Mouse (Mus musculus): Measurements from ENCODE around the gene Kin. TPM values are rescaled to one million over a fixed set of nuclear protein-coding genes. Genes with fewer than 3 reads are reported as not detected.

The Kin gene
- polyA plus RNA-seq, 1 experiment from 2014 or later, result 34.2 TPM

DNA sequence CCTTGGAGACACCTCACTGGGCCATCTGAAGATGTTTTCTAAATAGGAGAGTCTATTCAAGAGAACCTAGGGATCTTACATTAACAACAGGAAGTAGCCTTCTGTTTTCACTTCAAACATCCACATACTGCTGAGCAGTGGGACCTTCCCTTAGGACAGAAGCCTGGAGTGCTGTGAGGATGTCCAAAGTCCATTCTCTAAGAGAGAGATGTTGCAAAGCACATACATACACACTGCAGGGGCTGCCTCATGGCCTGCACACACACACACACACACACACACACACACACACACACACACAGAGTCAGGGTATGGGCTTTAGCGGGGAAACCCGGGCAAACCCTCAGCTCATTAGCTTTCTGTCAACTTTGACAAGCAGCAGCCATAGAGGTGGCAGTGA lies 20.1 kb downstream of the Kin start:
- Histone ChIP-seq H3K4me1 (replicated peaks; ENCODE audit: control insufficient read depth, insufficient read depth, low read length) (no peaks in the 10 kb centered on the region), H3K4me3 (replicated peaks; ENCODE audit: low read length) (no peak overlapping the region), H3K9ac (replicated peaks; ENCODE audit: low read depth, low read length) (no peak overlapping the region), H3K4me2 (ENCODE audit: low read length) (no peak overlapping the region), H3K9me3 (ENCODE audit: control insufficient read depth, low read length) (no peaks in the 10 kb centered on the region), H3K27me3 (replicated peaks; ENCODE audit: control insufficient read depth, insufficient read depth, low read length) (no peaks in the 10 kb centered on the region), H3K36me3 (ENCODE audit: control insufficient read depth, insufficient read depth) (no peaks in the 10 kb centered on the region), H3K27ac (ENCODE audit: low read length) (no peak overlapping the region)
- WGBS, result 44% methylated on average over 2 of the region's 2 CpGs
- no peak for ATAC-seq

GRCm38 (mm10) chr2:10101180-10101579 lies 20.8 kb downstream of the Kin start:
- 32% methylated on average over 6 of the region's 6 CpGs for WGBS
- no peaks in the 10 kb centered on the region for H3K36me3 ChIP-seq (ENCODE audit: control insufficient read depth, insufficient read depth)
- H3K9ac ChIP-seq (replicated peaks; ENCODE audit: low read depth, low read length), result no peak overlapping the region
- H3K4me3 ChIP-seq (replicated peaks; ENCODE audit: low read length), result no peak overlapping the region
- H3K27ac ChIP-seq (ENCODE audit: low read length), result no peak overlapping the region
- no peak overlapping the region for H3K4me2 ChIP-seq (ENCODE audit: low read length)
- no peak for ATAC-seq
- no peaks in the 10 kb centered on the region for H3K9me3 ChIP-seq (ENCODE audit: control insufficient read depth, low read length)
- no peaks in the 10 kb centered on the region for H3K4me1 ChIP-seq (replicated peaks; ENCODE audit: control insufficient read depth, insufficient read depth, low read length)
- no peaks in the 10 kb centered on the region for H3K27me3 ChIP-seq (replicated peaks; ENCODE audit: control insufficient read depth, insufficient read depth, low read length)

DNA sequence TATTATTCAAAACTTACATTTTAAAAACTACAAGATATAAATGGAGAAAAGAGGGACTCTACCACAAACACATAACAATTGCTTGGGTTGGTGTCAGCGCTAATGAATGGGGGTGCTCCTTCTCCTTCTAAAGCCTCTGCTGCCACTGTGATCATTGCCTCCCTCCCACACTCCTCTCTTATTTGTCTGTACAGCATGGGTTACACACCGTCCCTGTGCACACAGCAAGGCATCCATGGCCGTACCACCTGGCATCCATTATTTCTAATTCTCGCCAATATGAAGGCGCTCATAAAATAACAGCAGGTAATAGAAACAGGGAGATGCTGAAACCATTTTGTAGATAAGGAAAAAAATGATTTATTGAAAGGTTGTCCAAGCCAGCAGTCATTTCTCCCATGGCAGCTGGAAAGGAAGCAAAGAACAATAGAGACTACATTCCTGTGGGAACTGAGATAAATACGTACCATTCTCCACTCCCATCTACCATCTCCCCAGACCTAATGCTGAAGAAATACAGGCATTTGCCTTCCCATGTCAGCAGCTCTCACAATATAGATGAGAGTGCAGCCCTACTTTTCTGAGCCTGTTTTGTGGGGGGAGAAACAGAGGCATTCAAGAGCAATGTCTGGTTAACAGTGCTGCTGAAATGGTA lies 28.3 kb downstream of the Kin start:
- WGBS, result 79% methylated on average over 6 of the region's 6 CpGs
- H3K27me3 ChIP-seq (replicated peaks; ENCODE audit: control insufficient read depth, insufficient read depth, low read length), result no peaks in the 10 kb centered on the region
- no peaks in the 10 kb centered on the region for H3K9me3 ChIP-seq (ENCODE audit: control insufficient read depth, low read length)
- H3K9ac ChIP-seq (replicated peaks; ENCODE audit: low read depth, low read length), result no peak overlapping the region
- H3K27ac ChIP-seq (ENCODE audit: low read length), result no peak overlapping the region
- no peaks in the 10 kb centered on the region for H3K4me1 ChIP-seq (replicated peaks; ENCODE audit: control insufficient read depth, insufficient read depth, low read length)
- H3K4me3 ChIP-seq (replicated peaks; ENCODE audit: low read length), result no peak overlapping the region
- no peaks in the 10 kb centered on the region for H3K36me3 ChIP-seq (ENCODE audit: control insufficient read depth, insufficient read depth)
- ATAC-seq, result no peak
- H3K4me2 ChIP-seq (ENCODE audit: low read length), result no peak overlapping the region

DNA sequence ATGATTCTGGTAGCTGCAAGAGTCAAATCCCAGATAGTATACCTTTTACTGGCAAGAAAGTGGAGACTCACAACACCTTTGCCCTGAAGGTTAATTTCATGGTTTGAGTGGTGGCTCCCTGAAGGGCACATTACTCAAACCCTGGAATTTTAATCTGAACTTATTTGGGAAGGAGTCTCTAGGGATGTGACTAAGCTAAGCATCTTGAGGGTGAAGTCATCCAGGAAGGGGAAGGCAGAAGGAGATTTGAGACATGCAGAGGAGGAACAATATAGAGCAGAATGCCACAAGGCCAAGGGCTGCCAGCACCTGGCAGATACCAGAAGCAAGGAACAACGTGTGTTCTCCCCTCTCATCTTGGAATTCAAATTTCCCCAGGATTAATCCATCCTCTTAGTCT lies 38.4 kb downstream of the Kin start:
- Histone ChIP-seq H3K9ac (replicated peaks; ENCODE audit: low read depth, low read length) (no peak overlapping the region), H3K27ac (ENCODE audit: low read length) (no peak overlapping the region), H3K4me1 (replicated peaks; ENCODE audit: control insufficient read depth, insufficient read depth, low read length) (no peaks in the 10 kb centered on the region), H3K9me3 (ENCODE audit: control insufficient read depth, low read length) (no peaks in the 10 kb centered on the region), H3K4me2 (ENCODE audit: low read length) (no peak overlapping the region), H3K36me3 (ENCODE audit: control insufficient read depth, insufficient read depth) (no peaks in the 10 kb centered on the region), H3K4me3 (replicated peaks; ENCODE audit: low read length) (no peak overlapping the region), H3K27me3 (replicated peaks; ENCODE audit: control insufficient read depth, insufficient read depth, low read length) (no peaks in the 10 kb centered on the region)
- WGBS, result 71% methylated on average over 1 of the region's 1 CpGs
- no peak for ATAC-seq

GRCm38 (mm10) chr2:10119276-10119675 lies 38.9 kb downstream of the Kin start:
- H3K4me2 ChIP-seq (ENCODE audit: low read length), result no peak overlapping the region
- no peak for ATAC-seq
- no peak overlapping the region for H3K9ac ChIP-seq (replicated peaks; ENCODE audit: low read depth, low read length)
- no peaks in the 10 kb centered on the region for H3K36me3 ChIP-seq (ENCODE audit: control insufficient read depth, insufficient read depth)
- H3K27me3 ChIP-seq (replicated peaks; ENCODE audit: control insufficient read depth, insufficient read depth, low read length), result no peaks in the 10 kb centered on the region
- no peaks in the 10 kb centered on the region for H3K9me3 ChIP-seq (ENCODE audit: control insufficient read depth, low read length)
- H3K4me1 ChIP-seq (replicated peaks; ENCODE audit: control insufficient read depth, insufficient read depth, low read length), result no peaks in the 10 kb centered on the region
- H3K4me3 ChIP-seq (replicated peaks; ENCODE audit: low read length), result no peak overlapping the region
- no peak overlapping the region for H3K27ac ChIP-seq (ENCODE audit: low read length)
- WGBS, result 84% methylated on average over 8 of the region's 8 CpGs

GRCm38 (mm10) chr2:10121826-10122225 lies 41.4 kb downstream of the Kin start:
- Histone ChIP-seq H3K4me3 (replicated peaks; ENCODE audit: low read length) (no peak overlapping the region), H3K27me3 (replicated peaks; ENCODE audit: control insufficient read depth, insufficient read depth, low read length) (no peaks in the 10 kb centered on the region), H3K9ac (replicated peaks; ENCODE audit: low read depth, low read length) (no peak overlapping the region), H3K4me2 (ENCODE audit: low read length) (no peak overlapping the region), H3K9me3 (ENCODE audit: control insufficient read depth, low read length) (no peaks in the 10 kb centered on the region), H3K4me1 (replicated peaks; ENCODE audit: control insufficient read depth, insufficient read depth, low read length) (no peaks in the 10 kb centered on the region), H3K27ac (ENCODE audit: low read length) (no peak overlapping the region), H3K36me3 (ENCODE audit: control insufficient read depth, insufficient read depth) (no peaks in the 10 kb centered on the region)
- no peak for ATAC-seq
- 55% methylated on average over 3 of the region's 3 CpGs for WGBS

- H3K4me3 ChIP-seq (replicated peaks; ENCODE audit: low read length), result no peak overlapping the region
- no peaks in the 10 kb centered on the region for H3K9me3 ChIP-seq (ENCODE audit: control insufficient read depth, low read length)
- no peaks in the 10 kb centered on the region for H3K36me3 ChIP-seq (ENCODE audit: control insufficient read depth, insufficient read depth)
- H3K4me1 ChIP-seq (replicated peaks; ENCODE audit: control insufficient read depth, insufficient read depth, low read length), result no peaks in the 10 kb centered on the region
- 97% methylated on average over 4 of the region's 4 CpGs for WGBS
- H3K4me2 ChIP-seq (ENCODE audit: low read length), result no peak overlapping the region
- H3K27ac ChIP-seq (ENCODE audit: low read length), result no peak overlapping the region
- no peak overlapping the region for H3K9ac ChIP-seq (replicated peaks; ENCODE audit: low read depth, low read length)
- no peaks in the 10 kb centered on the region for H3K27me3 ChIP-seq (replicated peaks; ENCODE audit: control insufficient read depth, insufficient read depth, low read length)
- ATAC-seq, result no peak
Observed at GRCm38 (mm10) chr2:10126122-10126521, 45.7 kb downstream of the Kin start.

GRCm38 (mm10) chr2:10127471-10127870 lies 47.1 kb downstream of the Kin start:
- ATAC-seq, result no peak
- Histone ChIP-seq H3K4me3 (replicated peaks; ENCODE audit: low read length) (no peak overlapping the region), H3K36me3 (ENCODE audit: control insufficient read depth, insufficient read depth) (no peaks in the 10 kb centered on the region), H3K4me1 (replicated peaks; ENCODE audit: control insufficient read depth, insufficient read depth, low read length) (no peaks in the 10 kb centered on the region), H3K9ac (replicated peaks; ENCODE audit: low read depth, low read length) (no peak overlapping the region), H3K4me2 (ENCODE audit: low read length) (no peak overlapping the region), H3K27me3 (replicated peaks; ENCODE audit: control insufficient read depth, insufficient read depth, low read length) (no peaks in the 10 kb centered on the region), H3K9me3 (ENCODE audit: control insufficient read depth, low read length) (no peaks in the 10 kb centered on the region), H3K27ac (ENCODE audit: low read length) (no peak overlapping the region)
- 94% methylated on average over 5 of the region's 5 CpGs for WGBS

GRCm38 (mm10) chr2:10128571-10128970 lies 48.2 kb downstream of the Kin start:
- Histone ChIP-seq H3K27ac (ENCODE audit: low read length) (no peak overlapping the region), H3K9ac (replicated peaks; ENCODE audit: low read depth, low read length) (no peak overlapping the region), H3K4me3 (replicated peaks; ENCODE audit: low read length) (no peak overlapping the region), H3K27me3 (replicated peaks; ENCODE audit: control insufficient read depth, insufficient read depth, low read length) (no peaks in the 10 kb centered on the region), H3K36me3 (ENCODE audit: control insufficient read depth, insufficient read depth) (no peaks in the 10 kb centered on the region), H3K9me3 (ENCODE audit: control insufficient read depth, low read length) (no peaks in the 10 kb centered on the region), H3K4me2 (ENCODE audit: low read length) (no peak overlapping the region), H3K4me1 (replicated peaks; ENCODE audit: control insufficient read depth, insufficient read depth, low read length) (no peaks in the 10 kb centered on the region)
- 81% methylated on average over 4 of the region's 4 CpGs for WGBS
- no peak for ATAC-seq

Measured in forebrain, embryonic 16.5 days (tissue).